Mouse (Mus musculus): ENCODE measurements around the gene Car3. TPM values are rescaled to one million over a fixed set of nuclear protein-coding genes. Genes with fewer than 3 reads are reported as not detected.

The Car3 gene
- total RNA-seq, 2 experiments from 2014 or later: 22.0 to 45.6 TPM

- DNase-seq: no peak
These were observed 13.1 kb downstream of the Car3 start for GRCm38 (mm10) chr3:14876325-14876918.

- DNase-seq: no peak
These were observed 14.1 kb downstream of the Car3 start for GRCm38 (mm10) chr3:14877251-14877909.

- DNase-seq: no peak
These were observed 15.5 kb downstream of the Car3 start for GRCm38 (mm10) chr3:14878749-14879223.

- no peak for DNase-seq
These were observed 16.0 kb downstream of the Car3 start for GRCm38 (mm10) chr3:14879293-14879692.

GRCm38 (mm10) chr3:14880277-14880676 lies 17.0 kb downstream of the Car3 start:
- DNase-seq: no peak

GRCm38 (mm10) chr3:14882005-14882404 lies 18.7 kb downstream of the Car3 start:
- DNase-seq: no peak

- DNase-seq: no peak
These were observed 19.4 kb downstream of the Car3 start for GRCm38 (mm10) chr3:14882756-14883155.

- no peak for DNase-seq
These were observed 21.5 kb downstream of the Car3 start for GRCm38 (mm10) chr3:14884826-14885225.

GRCm38 (mm10) chr3:14886102-14887098 lies 23.1 kb downstream of the Car3 start, which contains the start of gene Car2:
TSS of gene Car2 (plus strand) at chr3:14886273.
- peak; percentile 82 for DNase-seq

GRCm38 (mm10) chr3:14887134-14887666 lies 23.9 kb downstream of the Car3 start:
- no peak for DNase-seq

- no peak for DNase-seq
These were observed 24.5 kb downstream of the Car3 start for GRCm38 (mm10) chr3:14887686-14888295.

GRCm38 (mm10) chr3:14888549-14888948 lies 25.2 kb downstream of the Car3 start:
- DNase-seq: no peak

GRCm38 (mm10) chr3:14889085-14889484 lies 25.8 kb downstream of the Car3 start:
- DNase-seq: no peak

GRCm38 (mm10) chr3:14889716-14890409 lies 26.6 kb downstream of the Car3 start:
- DNase-seq: no peak

- no peak for DNase-seq
These were observed 29.7 kb downstream of the Car3 start for GRCm38 (mm10) chr3:14892991-14893390.

- no peak for DNase-seq
These were observed 30.4 kb downstream of the Car3 start for GRCm38 (mm10) chr3:14893700-14894099.

- DNase-seq: no peak
These were observed 32.0 kb downstream of the Car3 start for GRCm38 (mm10) chr3:14895333-14895732.

GRCm38 (mm10) chr3:14897770-14898169 lies 34.5 kb downstream of the Car3 start:
- no peak for DNase-seq

- no peak for DNase-seq
These were observed 40.1 kb downstream of the Car3 start for GRCm38 (mm10) chr3:14903380-14903779.

GRCm38 (mm10) chr3:14904165-14904564 lies 40.9 kb downstream of the Car3 start:
- DNase-seq: no peak

- no peak for DNase-seq
These were observed 44.0 kb downstream of the Car3 start for GRCm38 (mm10) chr3:14907271-14907670.
